Mouse (Mus musculus): ENCODE data around the gene Dock10.
A peak's percentile ranks its signal among the peaks of the same experiment; 100 is the strongest.

Gene Dock10

GRCm38 (mm10) chr1:80655195-80655594 is 103.1 kb downstream of the Dock10 start:
- DNase-seq = no peak

GRCm38 (mm10) chr1:80654177-80654576 is 104.2 kb downstream of the Dock10 start:
- no peak for DNase-seq

- no peak for DNase-seq
These were observed 105.5 kb downstream of the Dock10 start for GRCm38 (mm10) chr1:80652803-80653202.

- DNase-seq = no peak
These were observed 106.2 kb downstream of the Dock10 start for GRCm38 (mm10) chr1:80652083-80652482.

GRCm38 (mm10) chr1:80646602-80647001 is 111.7 kb downstream of the Dock10 start:
- no peak for DNase-seq

GRCm38 (mm10) chr1:80643866-80644451 is 114.4 kb downstream of the Dock10 start:
- DNase-seq = no peak

- no peak for DNase-seq
These were observed 116.5 kb downstream of the Dock10 start for GRCm38 (mm10) chr1:80641832-80642231.

- no peak for DNase-seq
These were observed 117.0 kb downstream of the Dock10 start for GRCm38 (mm10) chr1:80641288-80641687.

DNA sequence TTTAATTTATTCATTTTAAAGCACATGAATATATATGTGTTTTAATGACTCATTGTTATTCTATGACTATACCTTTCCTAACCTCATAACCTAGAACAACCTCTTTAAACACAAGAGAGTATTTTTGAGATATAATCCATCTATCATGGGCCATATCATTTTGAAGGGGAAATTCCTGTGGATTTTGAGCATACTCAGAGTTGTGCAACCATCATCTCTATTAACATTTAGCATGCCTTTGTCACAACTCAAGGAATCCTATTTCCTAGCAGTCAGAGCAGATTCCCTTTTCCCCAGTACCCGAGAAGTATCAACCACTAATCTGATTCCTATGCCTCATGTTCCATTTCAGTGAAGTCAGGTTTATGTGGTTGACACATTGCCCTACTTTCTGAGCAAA is 118.8 kb downstream of the Dock10 start:
- DNase-seq = no peak

DNA sequence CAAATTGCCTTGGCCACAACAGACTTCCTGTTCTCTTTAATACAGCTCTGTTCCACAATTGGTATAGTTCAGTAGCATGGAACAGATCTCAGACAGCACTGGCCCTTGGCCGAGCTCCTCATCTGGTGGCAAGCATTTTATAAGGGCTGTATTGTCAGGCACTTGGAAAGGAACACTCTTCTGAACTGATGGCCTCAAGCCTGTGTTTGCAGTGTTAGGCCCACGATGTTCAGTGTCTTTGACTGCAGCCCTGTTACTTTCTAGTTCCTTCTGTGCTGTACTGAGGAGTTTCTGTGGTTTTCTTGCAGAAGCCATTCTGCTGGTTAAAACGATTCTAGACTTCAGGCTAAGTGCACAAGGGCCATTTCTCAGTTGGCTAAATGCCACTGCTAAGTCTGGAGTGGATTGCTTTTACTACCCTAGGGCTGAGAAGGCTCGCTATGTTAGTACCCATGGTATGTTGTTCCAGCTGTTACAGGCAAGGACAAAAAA is 121.1 kb downstream of the Dock10 start:
- DNase-seq = peak in 1 of 2 experiments; percentile 29

DNA sequence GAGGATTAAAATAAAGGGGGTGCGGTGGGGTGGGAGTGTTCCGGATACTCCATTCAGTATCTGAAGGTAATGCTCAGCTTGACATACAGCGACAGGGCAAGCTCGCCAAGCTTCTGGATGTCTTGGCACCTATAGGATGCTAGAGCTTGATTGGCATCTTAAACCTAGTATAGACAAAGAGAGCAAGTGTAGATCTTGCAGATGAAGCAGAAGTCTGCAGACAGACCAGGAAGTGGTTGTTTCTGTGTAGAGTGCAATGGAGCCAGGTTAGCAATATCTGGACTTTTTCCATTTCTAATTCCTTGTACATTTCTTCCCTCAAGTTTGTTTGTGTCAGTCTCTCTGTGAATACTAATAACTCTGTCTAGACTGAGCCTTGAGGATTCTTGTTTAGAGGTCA is 122.5 kb downstream of the Dock10 start:
- DNase-seq = no peak

GRCm38 (mm10) chr1:80633536-80633935 is 124.8 kb downstream of the Dock10 start:
- no peak for DNase-seq

DNA sequence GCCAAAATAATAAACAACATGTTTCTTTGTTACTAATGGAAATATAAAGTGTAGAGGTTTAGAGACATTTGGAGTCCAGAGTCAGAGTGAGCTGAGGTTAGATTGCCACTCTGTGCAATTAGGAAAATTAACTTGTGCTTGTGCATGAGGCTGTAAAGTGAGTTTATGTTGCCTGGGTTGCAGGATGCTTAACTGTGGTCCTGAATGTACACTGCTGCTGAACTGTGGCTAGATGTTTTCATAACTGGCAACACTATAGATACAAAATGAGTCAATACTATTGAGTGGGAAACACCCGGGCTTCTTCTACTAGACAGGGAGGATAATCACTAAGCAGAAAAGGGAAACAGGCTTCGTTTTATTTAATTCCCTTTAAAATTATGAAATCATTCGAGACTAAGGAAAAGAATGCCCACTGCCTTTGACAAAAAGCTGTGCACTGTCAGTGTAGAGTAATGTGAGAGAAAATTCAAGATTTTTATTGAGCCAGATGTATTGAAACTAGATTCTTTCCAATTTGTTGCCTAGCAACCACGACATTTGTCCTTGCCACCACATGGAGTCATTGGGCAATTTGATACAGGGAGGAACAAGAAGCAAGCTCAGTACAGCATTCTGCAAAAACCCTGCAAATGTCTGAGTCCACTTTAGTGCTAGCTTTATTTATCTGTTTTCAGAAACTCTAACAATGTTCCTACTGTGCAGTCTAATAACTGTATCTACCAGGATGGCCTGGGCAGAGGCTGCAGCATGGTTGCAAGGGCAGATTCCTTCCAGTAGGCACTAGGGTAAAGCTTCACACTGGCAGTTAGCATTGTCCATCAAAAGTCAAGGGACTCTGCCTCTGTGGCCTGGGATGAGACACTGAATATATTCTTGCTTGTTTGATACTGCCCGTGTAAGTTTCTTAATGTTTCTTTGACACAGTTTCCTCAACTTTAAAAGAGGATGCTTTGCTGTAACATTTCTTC is 127.9 kb downstream of the Dock10 start:
- DNase-seq = no peak

GRCm38 (mm10) chr1:80628054-80628453 is 130.3 kb downstream of the Dock10 start:
- no peak for DNase-seq

- no peak for DNase-seq
These were observed 131.5 kb downstream of the Dock10 start for GRCm38 (mm10) chr1:80626800-80627199.

DNA sequence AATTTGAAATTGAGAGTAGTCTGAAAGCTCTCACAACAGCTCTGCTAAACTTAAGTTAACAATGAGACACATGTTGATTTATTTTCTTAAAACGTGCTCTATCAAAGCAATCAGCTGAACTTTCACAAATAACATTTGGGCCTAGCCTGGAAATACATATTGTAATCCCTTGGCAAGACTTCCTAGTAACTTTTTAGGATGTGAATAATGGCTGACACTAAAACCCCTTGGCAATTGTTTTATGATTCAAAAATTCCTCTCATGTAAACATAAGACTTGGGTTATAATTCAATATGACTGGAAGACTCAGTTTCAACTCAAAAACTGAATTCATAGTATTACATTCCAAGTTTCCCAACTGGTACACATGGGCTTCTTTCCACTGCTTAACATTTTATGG is 133.0 kb downstream of the Dock10 start:
- no peak for DNase-seq

- no peak for DNase-seq
These were observed 133.8 kb downstream of the Dock10 start for GRCm38 (mm10) chr1:80624552-80624951.

- no peak for DNase-seq
These were observed 135.7 kb downstream of the Dock10 start for GRCm38 (mm10) chr1:80622646-80623045.

GRCm38 (mm10) chr1:80619100-80619499 is 139.2 kb downstream of the Dock10 start:
- no peak for DNase-seq

DNA sequence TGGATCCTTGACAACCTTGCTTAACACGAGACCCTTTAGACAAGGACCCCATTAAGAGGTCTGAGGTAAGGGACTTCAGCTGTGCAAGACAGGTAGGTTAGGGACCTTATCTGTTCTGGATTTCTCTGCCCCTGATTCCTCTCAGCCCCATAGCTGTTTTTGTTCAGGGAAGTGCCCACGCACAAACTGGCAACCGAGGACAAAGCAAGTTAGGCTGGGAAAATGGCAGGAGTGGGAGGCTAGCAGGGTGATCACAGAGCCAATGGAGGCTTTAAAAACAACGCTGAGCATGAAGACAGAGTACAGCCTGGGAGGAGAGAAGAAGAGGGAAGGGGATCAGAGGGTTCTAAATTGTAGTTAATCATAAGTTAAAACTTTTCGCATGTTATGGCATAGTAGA is 141.7 kb downstream of the Dock10 start:
- no peak for DNase-seq

DNA sequence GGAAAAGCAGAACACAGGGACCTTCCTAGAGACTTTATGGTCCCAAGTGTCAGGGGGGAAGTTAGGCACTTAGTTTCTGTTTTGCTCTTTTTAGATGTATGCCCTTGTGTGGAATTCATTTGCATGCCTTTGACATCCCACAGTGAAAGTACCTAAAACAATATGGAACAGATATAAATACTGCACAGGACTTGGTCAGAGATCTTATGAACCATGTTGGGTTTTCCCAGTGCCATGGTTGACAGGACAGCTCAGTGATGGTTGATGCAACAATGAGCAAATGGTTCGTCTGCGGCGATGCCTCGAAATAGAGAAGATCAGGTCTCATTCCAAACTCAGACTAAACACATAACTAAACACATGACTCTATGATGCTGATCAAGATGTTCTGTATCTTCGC is 143.6 kb downstream of the Dock10 start:
- DNase-seq = no peak

GRCm38 (mm10) chr1:80613395-80614011 is 144.8 kb downstream of the Dock10 start:
- DNase-seq = no peak

GRCm38 (mm10) chr1:80607546-80607945 is 150.8 kb downstream of the Dock10 start:
- DNase-seq = no peak

Data from cerebellum, postnatal 25 days (tissue).